Mouse (Mus musculus): ENCODE results near the gene Fbll1. TPM values are rescaled to one million over a fixed set of nuclear protein-coding genes. Genes with fewer than 3 reads are reported as not detected.

The Fbll1 gene
- polyA plus RNA-seq, 1 experiment from 2014 or later: 2.1 TPM

DNA sequence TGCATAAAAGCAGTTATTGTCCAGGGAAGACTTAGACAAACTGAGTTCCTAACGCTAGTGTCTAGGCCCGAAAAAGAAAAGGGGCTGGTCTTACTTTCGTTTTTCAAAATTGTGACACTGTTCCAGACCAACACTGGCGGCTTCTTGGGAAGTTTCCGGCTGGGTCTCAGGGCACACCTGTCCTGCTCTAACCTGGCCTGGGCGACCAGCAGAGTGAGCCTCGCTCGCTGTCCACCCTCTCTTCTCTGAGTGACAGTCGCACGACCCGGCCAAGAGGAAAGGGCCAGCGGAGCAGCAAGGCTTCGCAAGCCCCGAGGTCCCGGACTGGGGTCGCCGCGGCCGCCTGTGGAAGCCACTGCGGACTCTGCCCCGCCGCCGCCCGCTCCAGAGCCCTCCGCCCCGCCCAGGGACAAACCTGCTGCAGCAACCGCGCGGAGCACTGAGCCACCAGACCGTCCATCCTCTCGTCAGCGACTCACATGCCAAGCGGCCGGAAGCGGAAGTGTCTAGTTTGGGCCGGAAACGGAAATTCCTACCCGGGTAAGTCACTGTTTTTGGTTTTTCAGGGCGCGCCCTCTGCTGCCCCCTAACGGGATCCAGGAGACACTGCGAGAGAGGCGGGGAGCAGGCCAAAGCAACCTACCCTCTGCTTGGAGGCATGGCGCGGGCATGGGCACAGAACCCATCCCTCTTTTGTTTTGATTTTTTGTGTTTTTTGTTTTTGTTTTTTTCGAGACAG, 35.5 kb upstream of the Fbll1 start, which contains the start of gene Rars:
TSS of gene Rars (minus strand) at position 485 of the 739 bp plus-strand sequence.
- peak; percentile 95 for DNase-seq (ENCODE audit: low spot score)
- Histone ChIP-seq H3K27ac (ENCODE audit: low read depth, low read length) (no peak within 1 kb of the TSS), H3K9me3 (ENCODE audit: control insufficient read depth, low read length) (no peaks in the 10 kb centered on the region), H3K4me2 (ENCODE audit: low read depth, low read length, severe bottlenecking) (peak within 1 kb of the TSS; percentile 73), H3K9ac (ENCODE audit: low read length) (peak within 1 kb of the TSS; percentile 82), H3K27me3 (ENCODE audit: control insufficient read depth, insufficient read depth, low read length) (no peaks in the 10 kb centered on the region), H3K36me3 (ENCODE audit: control insufficient read depth, insufficient read depth, low read length) (no peaks in the 10 kb centered on the region; the same call in 1 of the 2 replicates), H3K4me3 (ENCODE audit: low read depth, low read length) (peak within 1 kb of the TSS; percentile 88), H3K4me1 (replicated peaks; ENCODE audit: control insufficient read depth, insufficient read depth, low read length) (peaks cover 6% of the 10 kb centered on the region; the same call in 1 of the 2 replicates)
- peak; percentile 75 for ATAC-seq (replicated peaks; ENCODE audit: low FRiP score)
- 2% methylated on average over 46 of the region's 46 CpGs for WGBS

DNA sequence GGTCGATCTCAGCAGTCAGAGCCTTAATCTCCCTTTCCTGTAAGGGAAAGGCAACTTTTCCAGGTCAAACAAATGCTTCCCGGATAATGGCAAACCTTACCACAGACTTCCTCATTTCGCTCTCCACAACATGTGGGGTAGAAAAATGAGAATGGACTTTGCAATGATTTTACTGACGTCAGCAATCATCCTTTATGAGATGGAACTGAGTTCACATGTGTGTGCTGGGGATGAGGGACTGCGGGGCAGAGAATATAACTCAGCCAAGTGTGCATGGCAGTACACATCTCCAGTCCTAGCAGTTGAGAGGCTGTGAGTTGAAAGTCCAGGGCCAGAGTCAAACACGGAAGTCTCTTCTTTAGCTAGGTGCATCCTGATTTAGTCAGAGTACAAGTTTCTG, 34.6 kb upstream of the Fbll1 start:
- peaks cover 6% of the 10 kb centered on the region; the same call in 1 of the 2 replicates for H3K4me1 ChIP-seq (replicated peaks; ENCODE audit: control insufficient read depth, insufficient read depth, low read length)
- peak overlapping the region; percentile 82; the same call in 1 of the 2 replicates for H3K9ac ChIP-seq (ENCODE audit: low read length)
- peak overlapping the region; percentile 73 for H3K4me2 ChIP-seq (ENCODE audit: low read depth, low read length, severe bottlenecking)
- H3K4me3 ChIP-seq (ENCODE audit: low read depth, low read length): peak overlapping the region; percentile 88
- 87% methylated on average over 6 of the region's 6 CpGs for WGBS
- no peaks in the 10 kb centered on the region for H3K9me3 ChIP-seq (ENCODE audit: control insufficient read depth, low read length)
- H3K36me3 ChIP-seq (ENCODE audit: control insufficient read depth, insufficient read depth, low read length): no peaks in the 10 kb centered on the region; the same call in 1 of the 2 replicates
- H3K27ac ChIP-seq (ENCODE audit: low read depth, low read length): no peak overlapping the region
- no peak for ATAC-seq (replicated peaks; ENCODE audit: low FRiP score)
- H3K27me3 ChIP-seq (ENCODE audit: control insufficient read depth, insufficient read depth, low read length): no peaks in the 10 kb centered on the region
- no peak for DNase-seq (ENCODE audit: low spot score)

DNA sequence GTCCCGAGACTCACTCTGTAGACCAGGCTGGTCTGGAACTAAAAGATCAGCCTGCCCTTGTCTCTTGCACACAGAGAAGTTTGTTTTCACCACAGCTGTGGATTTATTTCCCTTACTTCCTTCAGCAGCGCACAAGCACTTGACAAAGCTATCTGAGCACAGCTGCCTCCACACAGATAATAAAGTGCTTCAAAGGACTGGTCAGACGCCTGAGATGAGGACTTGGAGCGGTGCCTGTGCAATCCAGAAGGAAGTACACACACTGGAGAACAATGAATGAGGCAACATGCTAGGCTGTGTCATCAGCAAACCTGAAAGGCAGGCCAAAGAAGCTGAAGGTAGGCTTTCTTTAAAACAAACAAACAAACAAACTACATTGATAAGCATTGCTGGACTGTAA, 33.5 kb upstream of the Fbll1 start:
- WGBS: 86% methylated on average over 4 of the region's 4 CpGs
- no peak for ATAC-seq (replicated peaks; ENCODE audit: low FRiP score)
- no peak for DNase-seq (ENCODE audit: low spot score)
- Histone ChIP-seq H3K27me3 (ENCODE audit: control insufficient read depth, insufficient read depth, low read length) (no peaks in the 10 kb centered on the region), H3K4me2 (ENCODE audit: low read depth, low read length, severe bottlenecking) (no peak overlapping the region), H3K4me3 (ENCODE audit: low read depth, low read length) (no peak overlapping the region), H3K27ac (ENCODE audit: low read depth, low read length) (no peak overlapping the region), H3K4me1 (replicated peaks; ENCODE audit: control insufficient read depth, insufficient read depth, low read length) (peaks cover 6% of the 10 kb centered on the region; the same call in 1 of the 2 replicates), H3K9me3 (ENCODE audit: control insufficient read depth, low read length) (no peaks in the 10 kb centered on the region), H3K36me3 (ENCODE audit: control insufficient read depth, insufficient read depth, low read length) (no peaks in the 10 kb centered on the region; the same call in 1 of the 2 replicates), H3K9ac (ENCODE audit: low read length) (no peak overlapping the region)

DNA sequence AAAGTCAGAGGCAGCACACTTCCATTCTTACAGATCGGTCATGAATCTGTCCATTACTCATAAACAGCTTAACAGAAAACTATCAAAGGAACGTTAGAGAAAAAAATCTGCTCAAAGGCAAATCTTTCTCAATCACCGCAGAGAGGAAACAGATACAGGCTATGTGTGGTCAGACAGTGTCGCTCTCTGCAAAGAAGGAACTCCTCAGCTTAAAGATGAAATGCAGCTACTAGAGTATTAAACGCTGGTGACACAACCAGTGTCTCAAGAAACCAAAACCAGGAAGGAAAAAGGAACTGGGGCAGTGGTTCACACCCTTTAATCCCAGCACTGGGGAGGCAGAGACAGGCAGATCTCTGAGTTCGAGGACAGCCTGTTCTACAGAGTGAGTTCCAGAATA, 29.0 kb upstream of the Fbll1 start:
- peaks cover 14% of the 10 kb centered on the region for H3K36me3 ChIP-seq (ENCODE audit: control insufficient read depth, insufficient read depth, low read length)
- H3K27me3 ChIP-seq (ENCODE audit: control insufficient read depth, insufficient read depth, low read length): no peaks in the 10 kb centered on the region
- no peaks in the 10 kb centered on the region for H3K9me3 ChIP-seq (ENCODE audit: control insufficient read depth, low read length)
- H3K4me3 ChIP-seq (ENCODE audit: low read depth, low read length): no peak overlapping the region
- H3K4me2 ChIP-seq (ENCODE audit: low read depth, low read length, severe bottlenecking): no peak overlapping the region
- no peaks in the 10 kb centered on the region for H3K4me1 ChIP-seq (replicated peaks; ENCODE audit: control insufficient read depth, insufficient read depth, low read length)
- DNase-seq (ENCODE audit: low spot score): no peak
- WGBS: 97% methylated on average over 6 of the region's 6 CpGs
- H3K9ac ChIP-seq (ENCODE audit: low read length): no peak overlapping the region
- H3K27ac ChIP-seq (ENCODE audit: low read depth, low read length): no peak overlapping the region
- no peak for ATAC-seq (replicated peaks; ENCODE audit: low FRiP score)

DNA sequence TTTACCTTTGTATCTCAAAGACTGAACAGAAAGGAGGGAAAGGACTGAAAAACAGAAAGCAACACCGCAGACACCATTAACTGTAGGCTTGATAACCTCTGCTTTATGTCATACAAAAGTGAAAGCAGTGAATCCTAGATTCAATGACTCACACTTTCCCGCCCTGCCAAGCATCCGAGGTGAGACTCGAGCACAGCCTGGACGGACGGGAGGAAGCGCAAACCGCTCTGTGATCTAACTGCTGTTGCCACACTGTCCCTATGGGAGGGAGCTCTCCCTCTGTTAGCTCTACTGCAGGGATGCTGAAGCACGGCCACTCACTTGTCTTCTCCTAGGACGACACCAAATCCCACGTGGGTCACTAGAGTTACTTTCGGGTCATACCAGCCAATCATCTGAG, 17.6 kb upstream of the Fbll1 start:
- no peaks in the 10 kb centered on the region for H3K27me3 ChIP-seq (ENCODE audit: control insufficient read depth, insufficient read depth, low read length)
- no peaks in the 10 kb centered on the region for H3K4me1 ChIP-seq (replicated peaks; ENCODE audit: control insufficient read depth, insufficient read depth, low read length)
- H3K9ac ChIP-seq (ENCODE audit: low read length): no peak overlapping the region
- no peak overlapping the region for H3K27ac ChIP-seq (ENCODE audit: low read depth, low read length)
- H3K36me3 ChIP-seq (ENCODE audit: control insufficient read depth, insufficient read depth, low read length): peaks cover 11% of the 10 kb centered on the region
- H3K4me3 ChIP-seq (ENCODE audit: low read depth, low read length): no peak overlapping the region
- ATAC-seq (replicated peaks; ENCODE audit: low FRiP score): no peak
- H3K9me3 ChIP-seq (ENCODE audit: control insufficient read depth, low read length): no peaks in the 10 kb centered on the region
- 94% methylated on average over 12 of the region's 12 CpGs for WGBS
- no peak for DNase-seq (ENCODE audit: low spot score)
- H3K4me2 ChIP-seq (ENCODE audit: low read depth, low read length, severe bottlenecking): no peak overlapping the region

DNA sequence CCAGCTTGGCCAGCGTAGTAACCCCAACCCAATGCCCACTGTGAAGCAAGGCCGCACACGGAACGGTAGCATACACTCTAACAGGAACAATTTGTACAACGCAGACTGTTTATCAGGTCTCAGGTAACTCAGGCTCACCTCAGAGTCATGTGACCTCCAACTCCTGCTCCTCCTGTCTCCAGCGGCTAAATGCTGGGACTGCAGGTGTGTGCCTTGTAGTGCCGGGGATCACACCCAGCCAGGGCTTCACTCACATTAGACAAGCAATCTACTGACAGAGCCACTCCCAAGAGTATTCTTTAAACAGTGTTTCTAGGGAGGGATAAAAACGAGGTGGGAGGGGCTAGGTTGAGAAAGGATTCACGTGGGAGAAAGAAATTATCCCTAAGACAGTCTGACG, 12.8 kb upstream of the Fbll1 start:
- Histone ChIP-seq H3K4me1 (replicated peaks; ENCODE audit: control insufficient read depth, insufficient read depth, low read length) (no peaks in the 10 kb centered on the region), H3K4me3 (ENCODE audit: low read depth, low read length) (no peak overlapping the region), H3K9me3 (ENCODE audit: control insufficient read depth, low read length) (no peaks in the 10 kb centered on the region), H3K36me3 (ENCODE audit: control insufficient read depth, insufficient read depth, low read length) (peaks cover 19% of the 10 kb centered on the region; the same call in 1 of the 2 replicates), H3K9ac (ENCODE audit: low read length) (no peak overlapping the region), H3K27ac (ENCODE audit: low read depth, low read length) (no peak overlapping the region), H3K27me3 (ENCODE audit: control insufficient read depth, insufficient read depth, low read length) (no peaks in the 10 kb centered on the region), H3K4me2 (ENCODE audit: low read depth, low read length, severe bottlenecking) (no peak overlapping the region)
- ATAC-seq (replicated peaks; ENCODE audit: low FRiP score) (no peak), DNase-seq (ENCODE audit: low spot score) (no peak)
- WGBS: 89% methylated on average over 10 of the region's 10 CpGs

DNA sequence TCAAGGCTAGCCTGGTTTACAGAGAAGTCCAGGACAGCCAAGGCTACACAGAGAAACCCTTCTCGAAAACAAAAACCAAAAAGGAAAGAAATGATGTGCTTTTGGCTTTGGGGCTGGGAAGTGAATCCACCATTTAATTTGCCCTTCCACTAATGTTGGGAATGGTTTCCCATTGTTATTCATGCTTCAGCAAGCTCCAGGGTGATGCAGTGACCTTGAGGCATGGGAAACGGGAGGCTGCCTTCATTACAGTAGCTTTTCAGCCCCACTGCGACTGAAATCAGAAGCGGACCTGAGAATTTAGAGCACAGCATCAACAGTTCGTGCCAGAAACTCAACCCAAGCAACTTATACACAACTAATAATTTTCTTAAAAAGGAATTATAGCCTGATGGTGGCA, 2.6 kb upstream of the Fbll1 start:
- H3K9me3 ChIP-seq (ENCODE audit: control insufficient read depth, low read length): no peaks in the 10 kb centered on the region
- ATAC-seq (replicated peaks; ENCODE audit: low FRiP score) (no peak), DNase-seq (ENCODE audit: low spot score) (no peak)
- H3K4me1 ChIP-seq (replicated peaks; ENCODE audit: control insufficient read depth, insufficient read depth, low read length): peaks cover 11% of the 10 kb centered on the region
- no peak overlapping the region for H3K9ac ChIP-seq (ENCODE audit: low read length)
- WGBS: 80% methylated on average over 5 of the region's 5 CpGs
- no peak overlapping the region for H3K4me3 ChIP-seq (ENCODE audit: low read depth, low read length)
- H3K4me2 ChIP-seq (ENCODE audit: low read depth, low read length, severe bottlenecking): no peak overlapping the region
- H3K36me3 ChIP-seq (ENCODE audit: control insufficient read depth, insufficient read depth, low read length): no peaks in the 10 kb centered on the region
- no peak overlapping the region for H3K27ac ChIP-seq (ENCODE audit: low read depth, low read length)
- H3K27me3 ChIP-seq (ENCODE audit: control insufficient read depth, insufficient read depth, low read length): peaks cover 33% of the 10 kb centered on the region

DNA sequence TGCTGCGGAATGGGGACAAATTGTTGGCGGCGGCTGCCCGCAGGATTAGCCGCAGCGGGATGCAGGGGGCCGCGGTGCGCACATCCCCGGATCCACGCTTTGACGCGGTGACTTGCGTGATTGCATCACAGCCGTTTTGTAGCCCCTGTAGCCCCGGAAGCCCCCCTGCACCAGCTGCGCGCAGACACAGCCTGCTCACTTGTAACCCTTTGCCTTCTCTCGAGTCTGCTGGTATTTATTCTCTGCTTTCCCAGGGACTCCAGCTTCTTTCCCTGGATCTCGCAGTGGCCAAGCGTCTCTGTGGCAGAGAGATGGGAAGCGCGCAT, 226 bp downstream of the Fbll1 start:
- Histone ChIP-seq H3K27ac (ENCODE audit: low read depth, low read length) (no peak overlapping the region), H3K4me3 (ENCODE audit: low read depth, low read length) (peak overlapping the region; percentile 46), H3K4me1 (replicated peaks; ENCODE audit: control insufficient read depth, insufficient read depth, low read length) (peaks cover 11% of the 10 kb centered on the region), H3K9ac (ENCODE audit: low read length) (peak overlapping the region; percentile 41), H3K36me3 (ENCODE audit: control insufficient read depth, insufficient read depth, low read length) (no peaks in the 10 kb centered on the region), H3K27me3 (ENCODE audit: control insufficient read depth, insufficient read depth, low read length) (peaks cover 33% of the 10 kb centered on the region), H3K9me3 (ENCODE audit: control insufficient read depth, low read length) (no peaks in the 10 kb centered on the region), H3K4me2 (ENCODE audit: low read depth, low read length, severe bottlenecking) (peak overlapping the region; percentile 68)
- 1% methylated on average over 23 of the region's 23 CpGs for WGBS
- ATAC-seq (replicated peaks; ENCODE audit: low FRiP score) (peak; percentile 56; the same call in 1 of the 2 replicates), DNase-seq (ENCODE audit: low spot score) (peak; percentile 65)

Data from forebrain, embryonic 11.5 days (tissue).